Mouse (Mus musculus): ENCODE results near the gene Aig1.

DNA sequence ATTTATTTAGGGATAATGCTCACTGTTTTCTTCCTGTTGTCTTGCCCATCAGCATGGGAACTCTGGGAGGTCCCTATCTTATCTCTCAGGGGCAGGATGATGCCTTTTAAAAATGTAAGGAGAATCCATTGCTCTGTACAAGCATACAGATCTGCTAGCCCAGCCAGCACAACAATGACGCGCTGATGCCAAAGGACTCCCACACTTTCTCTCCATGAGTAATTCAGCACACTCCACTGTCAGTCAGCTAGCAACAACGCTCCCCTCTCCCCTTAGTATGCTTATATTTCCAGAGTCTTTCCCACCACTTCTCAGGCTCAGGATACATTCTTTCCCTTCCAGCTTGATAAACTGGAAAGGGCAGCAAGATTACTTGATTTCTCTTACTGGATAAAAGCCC is 46.4 kb upstream of the Aig1 start:
- no peak for TF ChIP-seq CTCF (IDR thresholded peaks at IDR 0.05)
- TF ChIP-seq EP300 (IDR thresholded peaks at IDR 0.05) = no peak

Measured in lung, postnatal 0 days (tissue).